Mouse (Mus musculus): ENCODE measurements around the gene Dcxr.
"Not testable (repeated sequence)": the region's sequence is repeated elsewhere in the genome, so short reads cannot be mapped to it uniquely, and the experiment has no call there.

Gene Dcxr

GRCm38 (mm10) chr11:120707969-120708368 lies 19.1 kb downstream of the Dcxr start:
- DNase-seq (ENCODE audit: low spot score in 2 of 2) = no peak

- no peak for DNase-seq (ENCODE audit: low spot score in 2 of 2)
Measured at GRCm38 (mm10) chr11:120707225-120707624, 19.9 kb downstream of the Dcxr start.

DNA sequence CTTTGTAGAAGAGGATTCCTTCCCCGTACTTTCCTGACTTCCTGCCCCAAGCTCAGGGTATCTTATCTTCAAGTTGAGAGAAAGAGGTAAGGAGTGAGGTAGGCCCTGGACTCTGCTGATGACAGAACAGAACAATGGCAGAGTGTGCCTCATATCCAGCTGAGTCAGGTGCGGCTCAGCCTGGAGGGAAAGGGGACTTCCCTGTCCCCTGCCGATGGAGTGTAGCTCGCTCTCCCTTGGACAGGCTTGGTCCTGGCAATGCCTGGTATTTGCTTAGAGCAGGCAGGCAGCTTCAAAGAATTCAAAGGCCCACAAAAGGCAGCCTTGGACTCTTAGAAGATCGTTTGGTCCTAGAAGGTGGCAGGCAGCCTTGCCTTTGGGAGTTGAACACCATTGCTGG lies 21.0 kb downstream of the Dcxr start:
- DNase-seq (ENCODE audit: low spot score in 2 of 2) = no peak

DNA sequence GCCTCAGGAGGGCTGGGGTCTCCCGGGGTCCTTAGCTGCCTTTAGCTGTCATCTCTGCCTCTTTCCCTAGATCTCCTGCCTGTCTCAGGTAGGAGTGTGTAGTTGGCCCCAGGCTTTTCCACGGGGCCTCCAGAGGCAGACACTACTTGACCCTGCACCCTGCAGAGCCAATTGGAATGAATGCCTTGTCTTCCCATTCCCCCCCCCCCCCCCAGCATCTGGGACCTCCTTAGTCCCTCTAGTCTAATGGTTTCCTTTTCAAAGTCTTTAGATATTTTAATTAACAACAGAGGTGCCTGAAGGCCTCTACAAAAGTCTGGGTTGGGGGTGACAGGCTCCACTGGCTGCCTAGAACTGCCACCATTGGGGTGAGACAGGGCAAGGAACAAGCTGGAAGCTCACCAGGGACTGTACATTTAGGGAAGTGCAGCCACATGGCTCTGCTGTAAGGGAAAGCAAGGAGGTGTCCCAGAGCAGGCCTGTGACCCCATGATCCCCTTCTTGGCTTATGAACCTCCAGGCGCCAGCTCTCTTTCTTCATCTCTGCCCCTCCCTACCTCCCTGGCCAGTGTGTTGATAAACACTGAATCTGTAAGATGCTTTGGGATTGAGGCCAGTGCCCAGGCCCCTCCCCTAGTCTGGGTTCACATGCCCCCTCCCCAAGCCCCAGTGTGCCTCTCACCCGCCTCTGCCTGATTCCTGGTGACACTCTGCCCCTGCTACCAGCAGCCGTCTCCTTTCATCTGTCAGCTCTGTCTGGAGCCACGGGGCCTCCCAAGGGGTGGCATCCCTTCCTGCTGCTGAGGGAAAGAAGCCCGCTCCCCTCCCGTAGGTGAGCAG lies 22.4 kb downstream of the Dcxr start:
- DNase-seq (ENCODE audit: low spot score in 2 of 2) = no peak

GRCm38 (mm10) chr11:120703696-120704454 lies 23.2 kb downstream of the Dcxr start:
- DNase-seq (ENCODE audit: low spot score in 2 of 2) = no peak

- no peak for DNase-seq (ENCODE audit: low spot score in 2 of 2)
Measured at GRCm38 (mm10) chr11:120697741-120698140, 29.3 kb downstream of the Dcxr start.

DNA sequence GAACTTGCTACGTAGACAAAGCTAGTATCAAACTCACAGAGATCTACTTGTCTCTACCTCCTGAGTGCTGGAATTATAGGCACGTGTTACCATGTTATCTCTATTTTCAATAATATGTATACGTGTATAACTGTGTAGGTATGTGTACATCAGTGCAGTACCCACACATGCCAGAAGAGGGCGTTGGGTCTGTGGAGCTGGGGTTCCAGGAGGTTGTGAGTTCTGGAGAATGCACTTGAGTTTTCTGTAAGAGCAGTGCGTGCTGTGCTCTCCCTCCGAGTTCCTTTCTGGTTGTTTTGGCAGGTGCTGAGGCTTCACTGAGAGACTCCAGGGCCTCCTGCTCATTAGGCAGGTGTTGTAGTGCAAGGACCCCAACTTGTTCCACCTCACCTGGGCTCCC lies 30.5 kb downstream of the Dcxr start:
- no peak for DNase-seq (ENCODE audit: low spot score in 2 of 2)

- no peak for DNase-seq (ENCODE audit: low spot score in 2 of 2)
Measured at GRCm38 (mm10) chr11:120695641-120696040, 31.4 kb downstream of the Dcxr start.

- no peak for DNase-seq (ENCODE audit: low spot score in 2 of 2)
Measured at GRCm38 (mm10) chr11:120695184-120695583, 31.9 kb downstream of the Dcxr start.

DNA sequence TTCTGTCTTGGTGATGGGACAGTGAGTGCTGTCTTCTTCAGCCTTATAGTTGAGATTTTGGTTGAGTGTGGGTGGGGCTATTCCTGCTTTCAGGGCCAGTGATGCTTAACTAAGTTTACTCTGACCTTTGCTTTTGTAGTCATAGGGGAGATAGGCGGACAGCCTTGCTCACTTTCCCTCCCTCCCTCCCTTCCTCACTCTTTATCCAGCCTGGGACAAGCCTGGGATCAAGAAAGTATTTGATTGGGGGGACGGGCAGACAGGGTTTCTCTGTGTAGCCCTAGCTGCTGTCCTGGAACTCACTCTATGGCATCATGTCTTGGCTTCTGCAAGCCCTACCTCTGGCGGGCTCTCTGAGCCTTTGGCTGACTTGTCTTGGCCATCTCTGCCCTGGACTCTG lies 33.6 kb downstream of the Dcxr start:
- no peak for DNase-seq (ENCODE audit: low spot score in 2 of 2)

DNA sequence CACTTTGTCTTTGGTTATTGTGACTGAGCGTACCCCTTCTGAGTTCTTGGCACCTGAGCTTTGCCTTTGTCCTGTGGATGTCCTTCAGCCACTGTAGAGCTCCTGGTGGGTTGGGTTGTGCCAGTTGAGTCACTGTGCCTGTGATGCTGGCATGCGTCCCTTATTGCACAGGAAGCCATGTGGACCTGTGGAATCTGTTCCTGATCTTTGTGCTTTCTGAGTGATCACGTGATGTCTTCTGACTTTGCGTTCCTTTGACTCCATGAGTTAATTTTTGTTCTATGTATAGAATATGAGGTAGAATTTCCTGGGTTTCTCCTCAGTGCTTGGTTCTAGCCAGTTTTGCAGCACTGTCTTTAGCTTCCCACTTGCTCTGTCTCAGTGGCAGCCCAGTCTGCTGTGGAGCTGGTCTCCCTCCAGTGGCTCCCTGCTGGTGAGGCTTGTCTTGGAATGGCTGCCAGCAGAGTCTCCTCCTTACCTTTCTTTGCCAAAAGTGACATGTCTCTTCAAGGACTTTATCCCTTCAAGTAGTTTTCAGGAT lies 34.5 kb downstream of the Dcxr start:
- no peak for DNase-seq (ENCODE audit: low spot score in 2 of 2)

GRCm38 (mm10) chr11:120689365-120689764 lies 37.7 kb downstream of the Dcxr start:
- no peak for DNase-seq (ENCODE audit: low spot score in 2 of 2)

- no peak for DNase-seq (ENCODE audit: low spot score in 2 of 2)
Measured at GRCm38 (mm10) chr11:120686650-120687272, 40.3 kb downstream of the Dcxr start.

- DNase-seq (ENCODE audit: low spot score in 2 of 2) = no peak
Measured at GRCm38 (mm10) chr11:120684660-120685059, 42.4 kb downstream of the Dcxr start.

- DNase-seq (ENCODE audit: low spot score in 2 of 2) = no peak
Measured at GRCm38 (mm10) chr11:120684086-120684485, 43.0 kb downstream of the Dcxr start.

DNA sequence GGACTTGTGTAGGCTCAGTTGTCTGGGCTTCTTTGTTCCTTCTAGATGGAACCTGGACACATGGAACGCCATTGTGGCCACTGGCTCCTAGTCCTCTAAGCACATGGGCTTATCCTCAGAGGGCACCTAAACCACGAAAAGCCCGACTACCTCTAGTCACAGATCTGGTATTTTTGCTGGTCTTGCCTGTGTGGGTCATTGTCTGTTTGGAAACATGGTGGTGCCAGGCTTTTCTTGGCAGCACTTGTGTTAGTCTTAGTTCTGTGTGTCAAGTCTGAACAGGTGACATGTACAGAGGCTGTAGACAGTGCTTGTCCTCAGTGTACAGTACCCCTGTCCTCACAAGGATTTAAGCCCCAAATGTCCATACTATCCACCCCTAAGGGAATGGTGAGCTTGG lies 43.5 kb downstream of the Dcxr start:
- no peak for DNase-seq (ENCODE audit: low spot score in 2 of 2)

GRCm38 (mm10) chr11:120682683-120683082 lies 44.4 kb downstream of the Dcxr start:
- no peak for DNase-seq (ENCODE audit: low spot score in 2 of 2)

DNA sequence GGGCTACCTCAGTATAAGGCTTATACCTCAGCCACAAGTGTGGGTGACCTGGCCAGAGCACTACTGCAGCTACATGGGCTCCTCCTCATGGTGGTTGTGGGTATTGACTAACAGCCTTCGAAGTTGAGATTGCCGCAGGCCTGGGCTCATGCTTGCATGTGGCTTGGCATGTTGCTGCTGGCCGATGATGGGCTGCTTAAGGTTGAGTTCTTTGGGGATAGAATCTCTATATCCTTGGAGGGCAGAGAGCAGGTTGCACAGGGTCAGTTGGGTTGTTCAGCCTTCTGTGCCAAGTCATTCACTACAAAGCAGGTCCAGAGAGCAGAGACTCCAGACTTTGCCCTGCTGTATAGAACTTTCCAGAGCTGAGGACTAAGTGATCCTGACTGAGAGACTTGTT lies 47.2 kb downstream of the Dcxr start:
- no peak for DNase-seq (ENCODE audit: low spot score in 2 of 2)

- DNase-seq (ENCODE audit: low spot score in 2 of 2) = no peak
Measured at GRCm38 (mm10) chr11:120676951-120677350, 50.1 kb downstream of the Dcxr start.

- not testable (repeated sequence) for DNase-seq (ENCODE audit: low spot score in 2 of 2)
Measured at GRCm38 (mm10) chr11:120675875-120676274, 51.2 kb downstream of the Dcxr start.
